Mouse (Mus musculus): Measurements from ENCODE around the gene Hcfc2.

DNA sequence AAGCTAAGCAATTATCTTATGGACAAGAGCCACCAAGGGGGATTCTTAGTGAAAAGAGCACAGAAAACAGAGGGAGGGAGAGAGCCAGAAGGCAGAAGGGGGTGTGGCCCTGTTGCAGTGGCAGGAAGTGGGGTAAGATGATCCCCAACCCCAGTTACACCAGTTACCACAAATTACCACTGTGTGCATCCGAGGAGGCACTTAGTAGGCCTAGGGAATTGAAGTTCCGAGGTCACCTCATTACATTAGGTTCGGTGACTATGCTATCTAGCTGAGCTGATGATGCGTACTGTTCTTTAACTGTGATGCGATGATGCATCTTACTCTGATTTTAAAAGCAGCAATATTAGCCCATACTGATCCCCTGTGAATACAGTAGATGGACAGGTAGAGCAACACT is 63.7 kb downstream of the Hcfc2 start:
- TF ChIP-seq CTCF (IDR thresholded peaks at IDR 0.05; ENCODE audit: borderline replicate concordance, insufficient read depth, low read depth, low read length): no peak
- TF ChIP-seq POLR2A (IDR thresholded peaks at IDR 0.05; ENCODE audit: borderline replicate concordance, insufficient read depth, low read length): no peak
